Mouse (Mus musculus) adrenal gland, postnatal 14 days (tissue): ENCODE results near the gene Fez1. TPM values are rescaled to one million over a fixed set of nuclear protein-coding genes. Genes with fewer than 3 reads are reported as not detected.

Experiments used
- DNase-seq: peaks from one replicate; pipeline ENCODE4 v3.0.0; 2021; ENCODE audit warnings: mixed read lengths
- total RNA-seq: library from RNA; stranded (reverse); gene quantifications from 2 replicates; pipeline ENCODE4 v1.2.3, GENCODE M21; 2021

Fez1 gene
- total RNA-seq, 1 experiment from 2014 or later, result 4.9 TPM

GRCm38 (mm10) chr9:36833043-36833881 is 11.6 kb downstream of the Fez1 start:
- DNase-seq, result peak; percentile 12

GRCm38 (mm10) chr9:36833914-36834313 is 12.2 kb downstream of the Fez1 start:
- DNase-seq, result no peak

GRCm38 (mm10) chr9:36846346-36846745 is 24.7 kb downstream of the Fez1 start:
- no peak for DNase-seq

- no peak for DNase-seq
Measured at GRCm38 (mm10) chr9:36848661-36849060, 27.0 kb downstream of the Fez1 start.

GRCm38 (mm10) chr9:36850091-36850490 is 28.4 kb downstream of the Fez1 start:
- DNase-seq, result no peak

- DNase-seq, result no peak
Measured at GRCm38 (mm10) chr9:36852175-36852574, 30.5 kb downstream of the Fez1 start.

- no peak for DNase-seq
Measured at GRCm38 (mm10) chr9:36856351-36856750, 34.7 kb downstream of the Fez1 start.

- no peak for DNase-seq
Measured at GRCm38 (mm10) chr9:36857476-36858117, 35.9 kb downstream of the Fez1 start.

GRCm38 (mm10) chr9:36858677-36859076 is 37.0 kb downstream of the Fez1 start:
- no peak for DNase-seq

- no peak for DNase-seq
Measured at GRCm38 (mm10) chr9:36862576-36862975, 40.9 kb downstream of the Fez1 start.

GRCm38 (mm10) chr9:36863694-36864093 is 42.0 kb downstream of the Fez1 start:
- no peak for DNase-seq

- DNase-seq, result no peak
Measured at GRCm38 (mm10) chr9:36864862-36865813, 43.5 kb downstream of the Fez1 start.

GRCm38 (mm10) chr9:36868662-36869061 is 47.0 kb downstream of the Fez1 start:
- DNase-seq, result no peak

- no peak for DNase-seq
Measured at GRCm38 (mm10) chr9:36870263-36870662, 48.6 kb downstream of the Fez1 start.

GRCm38 (mm10) chr9:36873796-36874195 is 52.1 kb downstream of the Fez1 start:
- DNase-seq, result no peak

- no peak for DNase-seq
Measured at GRCm38 (mm10) chr9:36876313-36876712, 54.6 kb downstream of the Fez1 start.

- no peak for DNase-seq
Measured at GRCm38 (mm10) chr9:36876787-36877186, 55.1 kb downstream of the Fez1 start.

GRCm38 (mm10) chr9:36881615-36882014 is 60.0 kb downstream of the Fez1 start:
- no peak for DNase-seq

GRCm38 (mm10) chr9:36882034-36882745 is 60.5 kb downstream of the Fez1 start:
- no peak for DNase-seq

- DNase-seq, result no peak
Measured at GRCm38 (mm10) chr9:36883569-36883968, 61.9 kb downstream of the Fez1 start.

GRCm38 (mm10) chr9:36885237-36885636 is 63.6 kb downstream of the Fez1 start:
- DNase-seq, result peak; percentile 36

GRCm38 (mm10) chr9:36890552-36890951 is 68.9 kb downstream of the Fez1 start:
- peak; percentile 72 for DNase-seq
